Mouse (Mus musculus): ENCODE results near the gene Ulk4. TPM values are rescaled to one million over a fixed set of nuclear protein-coding genes. Genes with fewer than 3 reads are reported as not detected.

The Ulk4 gene
- polyA plus RNA-seq, 1 experiment: 2.9 TPM

- Histone ChIP-seq H3K4me1 (replicated peaks; ENCODE audit: control insufficient read depth, insufficient read depth, low read length) (peaks cover 39% of the 10 kb centered on the region), H3K4me3 (ENCODE audit: control insufficient read depth, insufficient read depth, low read length) (no peak overlapping the region)
- no peak for DNase-seq
Measured at GRCm38 (mm10) chr9:121316621-121317405, 39.8 kb upstream of the Ulk4 start.

GRCm38 (mm10) chr9:121315901-121316595 lies 39.1 kb upstream of the Ulk4 start:
- Histone ChIP-seq H3K4me1 (replicated peaks; ENCODE audit: control insufficient read depth, insufficient read depth, low read length) (peaks cover 39% of the 10 kb centered on the region), H3K36me3 (ENCODE audit: control insufficient read depth, insufficient read depth, low read length) (no peaks in the 10 kb centered on the region; the same call in 1 of the 2 replicates), H3K27me3 (ENCODE audit: control insufficient read depth, insufficient read depth, low read length) (no peaks in the 10 kb centered on the region), H3K27ac (ENCODE audit: control insufficient read depth, insufficient read depth, low read length) (no peak overlapping the region), H3K4me3 (ENCODE audit: control insufficient read depth, insufficient read depth, low read length) (no peak overlapping the region)
- 91% methylated on average over 4 of the region's 4 CpGs for WGBS
- no peak for DNase-seq
- TF ChIP-seq CTCF (IDR thresholded peaks at IDR 0.05; ENCODE audit: borderline replicate concordance, control insufficient read depth, extremely low read depth, insufficient read depth, low read length, poor library complexity) (no peak), POLR2A (IDR thresholded peaks at IDR 0.05; ENCODE audit: control insufficient read depth, extremely low read depth, insufficient read depth, low read length, poor library complexity) (no peak)

More at GRCm38 (mm10) chr9:121316621-121317405, 39.8 kb upstream of the Ulk4 start:
- 64% methylated on average over 12 of the region's 12 CpGs for WGBS
- H3K27me3 ChIP-seq (ENCODE audit: control insufficient read depth, insufficient read depth, low read length): no peaks in the 10 kb centered on the region
- TF ChIP-seq CTCF (IDR thresholded peaks at IDR 0.05; ENCODE audit: borderline replicate concordance, control insufficient read depth, extremely low read depth, insufficient read depth, low read length, poor library complexity): no peak
- TF ChIP-seq POLR2A (IDR thresholded peaks at IDR 0.05; ENCODE audit: control insufficient read depth, extremely low read depth, insufficient read depth, low read length, poor library complexity): no peak
- H3K27ac ChIP-seq (ENCODE audit: control insufficient read depth, insufficient read depth, low read length): 0 out of 2 replicates have a peak overlapping the region, but pooled peaks have one; percentile 3
- no peaks in the 10 kb centered on the region; the same call in 1 of the 2 replicates for H3K36me3 ChIP-seq (ENCODE audit: control insufficient read depth, insufficient read depth, low read length)

GRCm38 (mm10) chr9:121314541-121315152 lies 37.6 kb upstream of the Ulk4 start:
- Histone ChIP-seq H3K36me3 (ENCODE audit: control insufficient read depth, insufficient read depth, low read length) (no peaks in the 10 kb centered on the region; the same call in 1 of the 2 replicates), H3K27me3 (ENCODE audit: control insufficient read depth, insufficient read depth, low read length) (no peaks in the 10 kb centered on the region), H3K4me3 (ENCODE audit: control insufficient read depth, insufficient read depth, low read length) (no peak overlapping the region), H3K27ac (ENCODE audit: control insufficient read depth, insufficient read depth, low read length) (peak overlapping the region; percentile 42; the same call in 1 of the 2 replicates), H3K4me1 (replicated peaks; ENCODE audit: control insufficient read depth, insufficient read depth, low read length) (peaks cover 39% of the 10 kb centered on the region)
- TF ChIP-seq CTCF (IDR thresholded peaks at IDR 0.05; ENCODE audit: borderline replicate concordance, control insufficient read depth, extremely low read depth, insufficient read depth, low read length, poor library complexity) (no peak), POLR2A (IDR thresholded peaks at IDR 0.05; ENCODE audit: control insufficient read depth, extremely low read depth, insufficient read depth, low read length, poor library complexity) (no peak)
- DNase-seq: no peak
- 5% methylated on average over 14 of the region's 14 CpGs for WGBS

- Histone ChIP-seq H3K27ac (ENCODE audit: control insufficient read depth, insufficient read depth, low read length) (no peak overlapping the region), H3K36me3 (ENCODE audit: control insufficient read depth, insufficient read depth, low read length) (no peaks in the 10 kb centered on the region; the same call in 1 of the 2 replicates), H3K4me1 (replicated peaks; ENCODE audit: control insufficient read depth, insufficient read depth, low read length) (peaks cover 46% of the 10 kb centered on the region), H3K27me3 (ENCODE audit: control insufficient read depth, insufficient read depth, low read length) (no peaks in the 10 kb centered on the region), H3K4me3 (ENCODE audit: control insufficient read depth, insufficient read depth, low read length) (no peak overlapping the region)
- TF ChIP-seq CTCF (IDR thresholded peaks at IDR 0.05; ENCODE audit: borderline replicate concordance, control insufficient read depth, extremely low read depth, insufficient read depth, low read length, poor library complexity) (no peak), POLR2A (IDR thresholded peaks at IDR 0.05; ENCODE audit: control insufficient read depth, extremely low read depth, insufficient read depth, low read length, poor library complexity) (no peak)
- WGBS: 8% methylated on average over 21 of the region's 21 CpGs
- peak; percentile 47 for DNase-seq
Measured at GRCm38 (mm10) chr9:121313656-121314374, 36.8 kb upstream of the Ulk4 start.

DNA sequence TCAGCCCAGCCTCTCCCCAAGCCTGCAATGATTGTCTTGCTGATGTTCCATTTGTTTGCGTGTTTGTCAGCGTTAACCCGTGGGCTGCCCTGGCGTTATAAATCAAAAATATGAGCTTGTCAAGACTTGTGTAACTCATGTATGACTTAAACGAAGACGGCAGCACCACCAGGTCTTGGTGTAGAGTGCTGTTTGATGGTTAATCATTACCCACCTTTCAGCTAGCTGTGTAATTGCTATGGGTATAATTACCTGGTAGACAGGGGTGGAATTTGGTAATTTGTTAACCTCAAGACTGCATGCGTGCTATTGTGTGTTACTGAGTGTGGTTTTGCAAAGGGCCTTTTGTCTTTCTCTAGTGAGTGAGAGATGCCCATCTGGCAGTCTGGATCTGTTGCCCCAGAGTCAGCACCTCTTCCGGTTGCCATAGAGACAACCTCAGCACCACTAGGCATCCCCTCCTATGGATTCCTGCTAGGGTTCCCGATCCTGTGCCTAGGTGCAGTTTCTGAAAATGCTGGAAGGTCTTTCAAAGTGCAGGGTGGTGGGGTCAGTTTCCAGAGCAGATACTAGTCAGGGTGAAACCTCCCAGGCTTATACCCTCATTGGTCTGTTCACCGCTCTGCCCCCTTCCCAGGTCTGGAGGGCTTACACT lies 35.4 kb upstream of the Ulk4 start:
- H3K36me3 ChIP-seq (ENCODE audit: control insufficient read depth, insufficient read depth, low read length): no peaks in the 10 kb centered on the region
- H3K4me1 ChIP-seq (replicated peaks; ENCODE audit: control insufficient read depth, insufficient read depth, low read length): peaks cover 46% of the 10 kb centered on the region
- H3K27ac ChIP-seq (ENCODE audit: control insufficient read depth, insufficient read depth, low read length): no peak overlapping the region
- TF ChIP-seq CTCF (IDR thresholded peaks at IDR 0.05; ENCODE audit: borderline replicate concordance, control insufficient read depth, extremely low read depth, insufficient read depth, low read length, poor library complexity): no peak
- TF ChIP-seq POLR2A (IDR thresholded peaks at IDR 0.05; ENCODE audit: control insufficient read depth, extremely low read depth, insufficient read depth, low read length, poor library complexity): no peak
- H3K27me3 ChIP-seq (ENCODE audit: control insufficient read depth, insufficient read depth, low read length): no peaks in the 10 kb centered on the region
- no peak for DNase-seq
- H3K4me3 ChIP-seq (ENCODE audit: control insufficient read depth, insufficient read depth, low read length): no peak overlapping the region
- 91% methylated on average over 10 of the region's 10 CpGs for WGBS

All from thymus, adult 2 months (tissue).